Mouse (Mus musculus) thymus, adult 18-20 months (tissue): ENCODE data around the gene Tlr11.

Experiments used
- DNase-seq, 2 experiments: peaks; one replicate each; pipeline ENCODE4 v3.0.0; 2022; ENCODE audit warnings: mixed read lengths in 2 of 2

Gene Tlr11

DNA sequence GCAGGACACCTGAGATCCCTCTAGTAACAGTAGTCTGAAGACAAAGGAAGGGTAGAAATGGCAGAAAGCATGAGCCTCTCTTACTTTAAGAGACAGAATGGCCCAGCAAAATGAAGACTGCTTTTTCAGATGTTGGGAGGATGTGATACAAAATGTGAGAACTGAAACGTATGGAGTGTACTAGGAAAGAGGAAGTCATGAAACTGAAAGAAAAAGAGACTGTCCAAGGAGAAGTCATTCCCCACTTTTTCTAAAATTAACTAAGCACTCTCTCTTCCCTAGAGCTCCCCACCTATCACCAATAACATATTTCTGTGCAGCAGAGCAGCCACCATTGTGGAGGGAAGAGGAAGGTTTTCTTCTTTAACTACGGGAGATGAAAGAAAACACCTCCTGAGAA, at the start of gene Tlr11:
Tlr11 (plus strand) TSS at position 322 of the 400 bp plus-strand sequence.
- DNase-seq: no peak

- no peak for DNase-seq
Measured at GRCm38 (mm10) chr14:50326661-50327060, 31.1 kb upstream of the Tlr11 start, which contains the start of gene Olfr734. TSS of gene Olfr734 (minus strand) at chr14:50326761.

DNA sequence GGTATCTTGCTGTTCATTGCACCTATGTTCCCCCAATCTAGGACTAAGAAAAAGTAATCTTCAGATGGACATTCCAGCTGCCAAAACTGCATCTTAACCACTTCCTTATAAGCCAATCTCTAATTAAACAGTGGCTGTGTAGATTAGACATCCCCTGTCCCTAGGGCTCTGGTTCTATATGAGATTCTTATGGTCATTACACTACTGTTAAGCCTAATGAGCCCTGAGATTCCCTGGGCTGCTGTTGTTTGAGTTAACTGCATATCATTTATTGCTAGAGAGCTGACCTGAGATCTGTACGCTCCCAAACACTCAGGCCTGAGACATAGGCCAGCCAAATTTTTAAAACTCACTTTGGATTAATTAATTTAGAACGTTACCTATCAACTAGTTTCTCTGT, 8.9 kb upstream of the Tlr11 start, which contains the start of gene Olfr735:
Olfr735 (minus strand) TSS at position 77 of the 400 bp plus-strand sequence.
- DNase-seq: no peak

GRCm38 (mm10) chr14:50352438-50352837, 5.3 kb upstream of the Tlr11 start:
- no peak for DNase-seq

DNA sequence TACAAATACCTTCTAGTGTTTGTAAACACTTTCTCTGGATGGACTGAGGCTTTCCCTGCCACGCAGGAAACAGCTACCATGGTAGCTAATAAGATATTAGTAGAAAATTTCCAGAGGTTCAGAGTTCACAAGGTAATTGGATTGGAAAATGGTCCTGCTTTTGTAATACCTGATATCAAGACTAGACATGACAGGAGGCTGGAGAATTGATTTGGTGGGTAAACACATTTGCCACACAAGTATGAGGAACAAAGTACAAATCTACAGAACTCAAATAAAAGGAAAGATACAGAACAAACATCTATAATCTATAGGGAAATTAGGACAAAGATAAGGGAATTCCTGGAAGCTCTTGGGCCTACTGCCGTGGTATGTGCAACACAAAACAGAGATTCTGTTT, 989 bp upstream of the Tlr11 start:
- DNase-seq: no peak

GRCm38 (mm10) chr14:50360480-50360879, 2.8 kb downstream of the Tlr11 start:
- no peak for DNase-seq

DNA sequence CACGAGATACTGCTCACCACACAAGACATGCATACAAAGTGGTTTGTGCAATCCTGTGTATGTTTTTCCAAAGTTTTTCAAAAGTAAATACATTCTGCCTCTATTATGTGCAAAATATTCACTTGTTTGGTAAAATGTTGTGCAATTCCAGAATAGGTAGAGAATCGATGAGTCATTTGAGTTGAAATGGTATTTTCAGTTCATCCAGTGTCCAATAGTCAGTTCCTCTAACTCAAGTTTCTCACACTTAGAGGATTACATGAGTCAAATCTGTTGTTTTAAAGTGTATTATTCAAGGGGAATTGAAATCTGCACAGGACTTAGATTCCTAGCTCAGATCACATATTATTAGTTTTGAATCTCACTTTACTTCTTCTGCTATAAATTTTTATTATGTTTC, 5.8 kb downstream of the Tlr11 start:
- DNase-seq: no peak

GRCm38 (mm10) chr14:50380863-50381262, 23.1 kb downstream of the Tlr11 start, which contains the start of gene Olfr736:
TSS of gene Olfr736 (plus strand) at chr14:50381163.
- no peak for DNase-seq

DNA sequence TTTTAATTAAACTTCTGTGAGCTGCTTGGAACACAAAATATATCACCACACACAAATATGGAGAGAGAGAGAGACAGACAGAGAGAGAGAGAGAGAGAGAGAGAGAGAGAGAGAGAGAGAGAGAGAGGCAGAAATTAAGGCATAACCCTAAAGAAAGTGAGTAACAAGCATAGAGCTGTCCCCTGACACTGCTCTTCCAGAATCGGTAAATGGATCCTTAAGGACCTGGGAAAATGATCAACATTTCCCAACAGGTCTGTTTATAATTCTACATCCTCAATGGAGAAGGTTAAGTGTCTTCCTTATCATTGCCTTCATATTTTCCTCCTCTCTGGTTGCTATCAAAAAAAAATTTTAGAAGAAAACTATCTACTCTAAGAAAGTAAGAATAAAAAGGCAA, 49.6 kb downstream of the Tlr11 start, which contains the start of gene Olfr738:
Olfr738 (plus strand) TSS at position 301 of the 400 bp plus-strand sequence.
- no peak for DNase-seq
